Mouse (Mus musculus): ENCODE data around the gene Dffa. TPM values are rescaled to one million over a fixed set of nuclear protein-coding genes. Genes with fewer than 3 reads are reported as not detected.

Dffa gene
- polyA plus RNA-seq (2015; fragmentation: Nextera tagmentation; extraction: Ambion mirVana), result 30.7 and 31.9 TPM in 2 replicates

GRCm38 (mm10) chr4:149103875-149104561 lies at the start of gene Dffa:
Gene Dffa (plus strand): TSS chr4:149104146.

GRCm38 (mm10) chr4:149099369-149100017 lies 4.5 kb upstream of the Dffa start, which contains the start of gene Pex14:
Gene Pex14 (minus strand): TSS chr4:149099876.

GRCm38 (mm10) chr4:149126663-149127062 lies 22.7 kb downstream of the Dffa start, which contains the start of gene Cort:
Gene Cort (minus strand): TSS chr4:149126763.

GRCm38 (mm10) chr4:149136982-149137770 lies 33.2 kb downstream of the Dffa start, which contains the start of gene Cenps:
Gene Cenps (minus strand): TSS chr4:149137629.

GRCm38 (mm10) chr4:149166215-149166946 lies 62.4 kb downstream of the Dffa start, which contains the start of gene Pgd:
Gene Pgd (minus strand): TSS chr4:149166771.

Other genes with a start within 250 kb of the Dffa start
- gene Pex14, start 4.3 kb upstream of the Dffa start, polyA plus RNA-seq (2015; fragmentation: Nextera tagmentation; extraction: Ambion mirVana), result 35.6 and 42.6 TPM in 2 replicates
- gene Cort, start 22.6 kb downstream of the Dffa start, polyA plus RNA-seq (2015; fragmentation: Nextera tagmentation; extraction: Ambion mirVana), result 0.21 TPM in 1 of 2 replicates, not detected in the other
- 6.0 and 7.7 TPM in 2 replicates for gene Cenps, start 33.5 kb downstream of the Dffa start, polyA plus RNA-seq (2015; fragmentation: Nextera tagmentation; extraction: Ambion mirVana)
- gene Pgd, start 62.6 kb downstream of the Dffa start, polyA plus RNA-seq (2015; fragmentation: Nextera tagmentation; extraction: Ambion mirVana), result 33.4 and 54.7 TPM in 2 replicates
- gene Kif1b, start 203.5 kb downstream of the Dffa start, polyA plus RNA-seq (2015; fragmentation: Nextera tagmentation; extraction: Ambion mirVana), result 105 and 122 TPM in 2 replicates